Mouse (Mus musculus) midbrain, embryonic 10.5 days (tissue): ENCODE measurements around the gene Prl8a8. TPM values are rescaled to one million over a fixed set of nuclear protein-coding genes. Genes with fewer than 3 reads are reported as not detected.

ENCODE experiments used
- DNase-seq: peaks from one replicate; pipeline ENCODE4 v3.0.0-alpha.2; 2017; ENCODE audit warnings: low spot score
- H3K27ac ChIP-seq: fragments of 300-500 bp; sonication (generic); replicated peaks from 2 replicates; pipeline ENCODE4 v1.5.1; 2016; ENCODE audit warnings: mild to moderate bottlenecking
- H3K27me3 ChIP-seq: fragments of 300-500 bp; sonication (generic); 2 replicates; pipeline ENCODE4 v1.6.1; 2016; ENCODE audit warnings: low read depth, mild to moderate bottlenecking; ENCODE audit not compliant: poor library complexity, severe bottlenecking
- H3K36me3 ChIP-seq: fragments of 300-500 bp; sonication (generic); 2 replicates; pipeline ENCODE4 v1.6.1; 2016; ENCODE audit warnings: mild to moderate bottlenecking, moderate library complexity
- H3K4me1 ChIP-seq: fragments of 300-500 bp; sonication (generic); 2 replicates; pipeline ENCODE4 v1.6.1; 2016
- H3K4me3 ChIP-seq: fragments of 300-500 bp; sonication (generic); 2 replicates; pipeline ENCODE4 v1.5.1; 2016; ENCODE audit warnings: mild to moderate bottlenecking, moderate library complexity
- H3K9me3 ChIP-seq: fragments of 300-500 bp; sonication (generic); replicated peaks from 2 replicates; pipeline ENCODE4 v1.6.1; 2016; ENCODE audit warnings: mild to moderate bottlenecking
- WGBS: fragments of 180-500 bp; shearing (Covaris S2); methylation state at CpG from one replicate; pipeline ENCODE4 v1.1.7; 2016; 5-methylcytosine and 5-hydroxymethylcytosine counted together
- polyA plus RNA-seq: library from polyadenylated mRNA; unstranded; fragments of >200 nt; fragmentation: Nextera tagmentation; extraction: Ambion mirVana; gene quantifications from 2 replicates; pipeline ENCODE4 v1.2.1, GENCODE M21; 2016

Prl8a8 gene
- not detected in 2 replicates for polyA plus RNA-seq

DNA sequence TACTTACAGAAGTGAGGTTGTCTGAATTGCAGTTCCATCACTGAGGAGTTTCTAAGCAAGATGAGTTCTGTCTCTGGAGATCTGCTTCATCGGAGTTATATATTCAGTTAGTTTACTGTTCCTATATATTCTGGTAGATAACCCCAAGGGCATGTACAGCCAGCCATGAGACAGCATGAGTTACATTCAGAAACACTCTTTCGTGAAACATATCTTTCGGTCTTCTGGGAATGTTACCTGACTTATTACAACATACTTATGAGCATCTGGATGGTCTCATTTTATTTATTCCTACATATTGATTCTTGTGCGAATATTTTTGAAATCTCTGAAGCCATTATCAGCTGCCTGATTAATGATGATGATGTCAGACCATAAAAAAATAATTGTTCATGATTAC, at the start of gene Prl8a8:
TSS of gene Prl8a8 (minus strand) at position 101 of the 400 bp plus-strand sequence.
- Histone ChIP-seq H3K4me1 (no peaks in the 10 kb centered on the region), H3K36me3 (no peaks in the 10 kb centered on the region)

DNA sequence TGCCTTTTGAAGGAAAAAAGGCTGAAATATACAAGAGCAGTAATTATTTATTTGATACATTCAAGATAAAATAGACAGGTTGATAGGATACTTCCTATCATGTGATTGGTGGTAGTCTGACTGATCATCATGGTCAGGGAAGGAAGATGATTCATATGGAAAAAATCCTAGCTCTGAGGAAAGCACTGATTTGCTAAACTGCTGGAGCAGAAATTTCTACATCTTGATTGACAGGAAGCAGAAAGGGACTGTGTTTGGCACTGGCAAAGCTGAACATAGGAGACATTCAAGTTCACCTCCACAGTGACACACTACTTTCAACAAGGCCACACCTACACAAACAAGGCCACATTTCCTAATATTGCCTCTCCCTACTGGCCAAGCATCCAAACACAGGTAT, 40.3 kb upstream of the Prl8a8 start:
- H3K27me3 ChIP-seq, result no peaks in the 10 kb centered on the region
- H3K4me1 ChIP-seq, result no peaks in the 10 kb centered on the region
- no peak overlapping the region for H3K27ac ChIP-seq
- no peaks in the 10 kb centered on the region for H3K36me3 ChIP-seq
- H3K4me3 ChIP-seq, result no peak overlapping the region
- DNase-seq, result no peak
- no peaks in the 10 kb centered on the region for H3K9me3 ChIP-seq

More for the DNA sequence above, at the start of gene Prl8a8:
- WGBS, result 92% methylated on average over 4 of the region's 4 CpGs
- no peaks in the 10 kb centered on the region for H3K27me3 ChIP-seq
- H3K4me3 ChIP-seq, result no peak within 1 kb of the TSS
- DNase-seq, result no peak
- no peaks in the 10 kb centered on the region for H3K9me3 ChIP-seq
- H3K27ac ChIP-seq, result no peak within 1 kb of the TSS

DNA sequence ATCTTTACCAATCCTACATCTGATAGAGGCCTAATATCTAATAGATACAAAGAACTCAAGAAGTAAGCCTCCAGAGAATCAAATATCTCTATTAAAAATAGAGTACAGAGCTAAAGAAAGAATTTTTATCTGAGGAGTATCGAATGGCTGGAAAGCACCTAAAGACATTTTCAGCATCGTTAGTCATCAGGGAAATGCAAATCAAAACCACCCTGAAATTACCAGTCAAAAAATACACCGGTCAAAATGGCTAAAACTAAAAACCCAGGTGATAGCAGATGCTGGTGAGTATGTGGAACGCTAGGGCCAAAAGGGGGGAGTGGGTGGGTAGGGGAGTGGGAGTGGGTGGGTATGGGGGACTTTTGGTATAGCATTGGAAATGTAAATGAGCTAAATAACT, 10.1 kb upstream of the Prl8a8 start:
- no peaks in the 10 kb centered on the region for H3K4me1 ChIP-seq
- no peaks in the 10 kb centered on the region for H3K9me3 ChIP-seq
- WGBS, result 90% methylated on average over 4 of the region's 4 CpGs
- no peaks in the 10 kb centered on the region for H3K36me3 ChIP-seq
- no peak overlapping the region for H3K27ac ChIP-seq
- no peak for DNase-seq
- no peaks in the 10 kb centered on the region for H3K27me3 ChIP-seq
- H3K4me3 ChIP-seq, result no peak overlapping the region

DNA sequence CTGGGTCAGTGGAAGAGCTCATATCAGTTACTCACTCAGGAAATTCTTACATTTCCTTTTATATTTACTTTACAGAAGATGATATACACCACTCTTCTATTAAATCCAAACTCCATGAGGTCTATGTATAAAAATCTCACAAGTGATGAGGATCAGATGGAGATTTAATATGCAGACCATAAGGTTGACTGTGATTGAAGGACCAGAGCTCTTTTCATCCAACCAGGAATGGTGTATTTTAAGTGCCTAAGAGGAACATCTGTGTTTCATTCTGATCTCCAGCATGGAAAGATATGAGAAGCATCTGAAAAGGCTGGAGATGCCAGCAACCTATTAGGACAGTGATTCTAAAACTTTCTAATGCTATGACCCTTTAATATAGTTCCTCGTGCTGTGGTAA, 5.4 kb downstream of the Prl8a8 start:
- Histone ChIP-seq H3K36me3 (no peaks in the 10 kb centered on the region), H3K4me3 (no peak overlapping the region), H3K4me1 (no peaks in the 10 kb centered on the region), H3K9me3 (no peaks in the 10 kb centered on the region), H3K27me3 (no peaks in the 10 kb centered on the region), H3K27ac (no peak overlapping the region)
- no peak for DNase-seq
- 81% methylated on average over 1 of the region's 1 CpGs for WGBS

Other genes with a start within 250 kb of the Prl8a8 start
- not detected in 2 replicates for gene Prl6a1, start 200.6 kb downstream of the Prl8a8 start, polyA plus RNA-seq
- not detected in 2 replicates for gene Prl8a2, start 167.5 kb downstream of the Prl8a8 start, polyA plus RNA-seq
- gene Prl2b1, start 122.4 kb downstream of the Prl8a8 start, polyA plus RNA-seq, result not detected in 2 replicates
- gene Prl8a6, start 74.5 kb downstream of the Prl8a8 start, polyA plus RNA-seq, result not detected in 2 replicates
- gene Prl8a9, start 51.4 kb upstream of the Prl8a8 start, polyA plus RNA-seq, result not detected in 2 replicates
- not detected in 2 replicates for gene Prl8a1, start 69.0 kb upstream of the Prl8a8 start, polyA plus RNA-seq
- gene Prl7b1, start 97.4 kb upstream of the Prl8a8 start, polyA plus RNA-seq, result not detected in 2 replicates
- not detected in 2 replicates for gene Prl7a1, start 129.3 kb upstream of the Prl8a8 start, polyA plus RNA-seq
- gene Prl7a2, start 154.8 kb upstream of the Prl8a8 start, polyA plus RNA-seq, result not detected in 2 replicates
- not detected in 2 replicates for gene Prl7d1, start 203.5 kb upstream of the Prl8a8 start, polyA plus RNA-seq